Mouse (Mus musculus): Measurements from ENCODE around the gene Pxdn.

The Pxdn gene

DNA sequence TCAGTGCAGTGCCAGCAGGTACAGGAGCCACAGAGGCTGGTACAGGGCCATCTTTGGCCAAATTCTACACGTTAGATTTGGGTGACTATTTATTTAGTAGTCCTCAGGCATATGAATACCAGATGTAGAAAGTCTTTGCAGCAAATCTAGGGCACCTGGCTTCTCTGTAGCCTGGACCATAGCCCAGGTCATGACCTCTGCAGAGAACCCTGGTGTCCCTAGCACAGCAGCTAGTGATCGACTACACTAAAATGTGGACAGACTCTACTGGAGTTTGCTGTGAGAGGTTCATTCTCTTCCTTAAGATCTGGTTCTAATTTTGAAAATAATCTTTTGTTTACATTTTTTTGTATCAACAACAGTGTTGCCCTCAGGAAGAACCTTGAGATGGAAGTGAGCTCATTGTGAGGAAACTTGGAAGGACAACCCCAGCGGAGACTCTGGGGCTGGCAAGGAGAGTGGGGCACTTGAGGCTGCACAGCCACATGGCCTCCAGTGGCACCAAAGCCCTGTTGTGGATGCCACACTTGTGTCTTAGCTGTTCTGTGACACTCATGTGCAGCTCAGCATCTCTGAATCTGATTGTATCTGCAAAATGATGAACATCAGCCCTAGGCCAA is 90.4 kb downstream of the Pxdn start:
- no peak for DNase-seq (ENCODE audit: low spot score)

DNA sequence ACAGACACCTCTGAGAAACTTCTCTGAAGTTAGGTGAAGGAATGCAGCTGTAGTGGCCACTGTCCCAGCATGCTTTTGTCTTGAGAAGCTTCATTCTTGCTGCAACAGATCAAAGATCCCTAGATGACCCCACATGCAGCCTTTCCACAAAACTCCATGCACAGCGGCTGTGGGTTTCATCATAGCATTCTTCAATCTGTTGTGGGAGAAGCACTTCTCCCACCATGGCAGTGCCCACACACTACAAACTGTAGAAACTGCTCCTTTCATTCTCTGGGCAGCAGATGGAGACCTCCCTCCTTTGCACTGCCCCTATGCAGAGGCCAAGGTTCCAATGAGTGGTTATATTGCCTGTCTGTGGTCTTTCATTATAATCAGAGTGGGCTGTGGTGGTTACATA is 91.7 kb downstream of the Pxdn start:
- no peak for DNase-seq (ENCODE audit: low spot score)

DNA sequence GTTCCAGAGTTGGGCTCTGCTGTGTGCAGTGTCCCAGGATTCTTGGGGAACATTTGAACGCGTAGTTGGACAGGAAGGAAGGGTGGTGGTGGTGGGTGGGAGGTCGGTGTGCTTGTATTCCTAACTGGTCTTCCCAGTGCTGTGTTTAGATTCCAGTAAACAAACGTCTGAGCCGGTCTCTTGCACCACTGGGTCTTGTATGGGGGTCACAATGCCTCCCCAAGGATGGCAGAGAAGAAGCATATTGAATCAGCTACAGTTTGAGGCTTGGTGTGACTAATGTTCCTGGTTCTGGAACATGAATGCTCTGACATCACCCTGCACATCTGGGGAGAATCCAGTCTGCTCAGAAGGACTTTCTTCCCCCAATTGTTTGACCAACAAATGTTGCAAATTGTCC is 93.2 kb downstream of the Pxdn start:
- DNase-seq (ENCODE audit: low spot score) = no peak

DNA sequence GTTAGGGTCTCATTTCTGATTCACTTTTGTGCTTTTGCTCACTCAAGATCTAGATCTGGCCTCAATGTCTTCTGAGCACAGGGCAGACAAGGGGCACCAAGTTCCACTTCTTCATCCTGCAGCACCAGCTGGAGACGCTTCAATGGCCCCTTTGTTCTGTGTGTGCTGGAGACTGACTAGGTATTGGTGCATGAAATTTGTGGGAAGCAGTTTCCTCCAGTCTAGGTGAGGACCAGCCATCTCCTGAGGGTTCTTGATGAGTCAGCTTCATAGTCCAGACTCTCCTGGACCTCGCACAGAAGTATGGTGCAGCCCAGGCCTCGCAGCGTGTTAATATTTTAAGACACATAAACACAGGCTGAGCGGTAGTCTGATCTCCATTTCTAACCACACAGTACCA is 97.3 kb downstream of the Pxdn start:
- DNase-seq (ENCODE audit: low spot score) = no peak

DNA sequence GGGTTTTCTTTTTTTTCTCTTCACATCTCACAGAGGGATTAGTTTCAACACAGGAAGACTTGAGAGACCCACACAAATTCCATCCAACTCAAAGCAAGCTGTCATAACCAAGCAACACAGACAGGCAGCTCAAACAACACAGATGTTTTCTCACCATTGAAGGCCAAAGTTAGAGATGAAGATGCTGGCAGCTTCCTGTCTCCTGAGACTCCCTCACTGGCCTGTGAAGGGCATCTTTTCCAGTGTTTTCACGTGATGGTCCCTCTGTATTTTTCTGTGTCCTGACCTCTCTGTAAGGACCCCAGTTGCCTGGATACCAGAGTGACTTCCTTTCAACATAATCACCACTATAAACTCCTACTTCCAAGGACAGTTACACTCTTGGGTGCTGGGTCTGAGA is 98.0 kb downstream of the Pxdn start:
- DNase-seq (ENCODE audit: low spot score) = no peak

DNA sequence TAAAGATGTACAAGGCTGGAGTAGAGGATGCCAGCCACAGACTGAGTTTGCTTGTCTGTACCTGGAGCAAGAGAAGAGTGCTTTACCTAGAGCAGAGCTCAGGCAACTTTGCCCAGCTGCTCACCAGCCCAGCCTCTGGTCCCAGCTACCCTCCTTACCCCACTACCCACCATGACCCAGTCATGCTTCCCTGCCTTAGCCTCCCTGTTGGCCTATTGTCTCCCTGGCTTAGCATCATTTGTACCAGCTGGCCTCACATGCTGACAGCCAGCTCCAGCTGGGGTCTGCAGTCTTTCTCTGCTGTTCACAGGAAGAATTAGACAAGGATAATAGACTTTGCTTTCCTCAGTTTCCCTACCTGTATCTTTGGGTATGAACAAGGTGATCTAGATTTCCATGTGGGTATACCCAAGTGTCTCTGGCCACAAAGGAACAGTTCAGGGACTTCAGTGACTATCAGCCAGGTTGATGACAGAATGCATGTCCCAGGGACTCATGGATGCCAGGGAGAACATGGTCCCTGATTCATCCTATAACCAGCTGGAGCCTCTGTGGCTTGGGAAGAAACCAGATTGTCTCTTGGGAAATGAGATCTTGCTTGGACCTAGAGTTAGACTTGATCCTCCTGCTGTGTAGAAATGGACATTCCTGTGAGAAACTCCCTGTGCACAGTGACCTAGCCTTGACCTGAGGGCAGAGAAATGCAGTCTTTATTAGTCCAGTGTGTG is 98.6 kb downstream of the Pxdn start:
- DNase-seq (ENCODE audit: low spot score) = no peak

DNA sequence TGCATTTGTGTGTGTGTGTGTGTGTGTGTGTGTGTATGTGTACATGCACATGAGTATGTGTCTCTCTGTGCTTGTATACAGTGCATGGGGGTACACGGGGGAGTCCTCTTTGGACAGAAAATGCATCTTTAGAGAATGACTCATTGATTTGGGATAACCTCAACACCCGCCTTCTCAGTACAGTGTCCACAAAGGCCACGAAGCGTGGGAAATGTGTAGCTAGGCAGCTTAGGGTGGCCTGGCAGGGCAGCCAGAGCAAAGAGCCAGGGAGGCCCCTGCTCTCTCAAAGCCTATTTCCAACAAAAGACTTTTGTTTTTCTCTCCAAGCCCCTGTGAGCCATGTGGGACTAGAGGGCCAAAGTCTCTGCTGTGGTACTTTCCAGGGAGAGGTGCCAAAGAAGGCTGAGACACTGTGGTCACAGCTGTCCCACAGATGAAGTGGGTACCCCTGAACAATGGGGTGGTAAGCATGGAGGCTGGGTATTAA is 99.2 kb downstream of the Pxdn start:
- DNase-seq (ENCODE audit: low spot score) = no peak

DNA sequence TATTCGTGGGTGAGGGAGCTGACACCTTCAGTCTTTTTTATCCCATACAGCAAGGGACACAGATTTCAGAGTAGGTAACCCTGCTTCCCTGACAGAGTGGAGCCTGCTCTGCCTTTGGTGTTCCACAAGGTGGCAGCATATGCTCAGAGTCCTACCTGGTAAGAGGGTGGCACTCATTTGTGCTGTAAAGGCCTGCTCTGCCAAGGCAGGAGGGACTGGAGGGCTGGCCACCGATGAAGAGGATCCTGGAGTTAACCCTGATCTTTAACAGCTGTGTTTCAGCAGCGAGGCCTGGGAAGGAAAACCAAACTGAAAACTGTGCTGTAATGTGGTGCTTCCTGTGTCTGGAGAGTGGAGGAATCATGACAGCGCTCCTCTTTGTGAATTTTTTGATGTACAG is 102.2 kb downstream of the Pxdn start:
- no peak for DNase-seq (ENCODE audit: low spot score)

DNA sequence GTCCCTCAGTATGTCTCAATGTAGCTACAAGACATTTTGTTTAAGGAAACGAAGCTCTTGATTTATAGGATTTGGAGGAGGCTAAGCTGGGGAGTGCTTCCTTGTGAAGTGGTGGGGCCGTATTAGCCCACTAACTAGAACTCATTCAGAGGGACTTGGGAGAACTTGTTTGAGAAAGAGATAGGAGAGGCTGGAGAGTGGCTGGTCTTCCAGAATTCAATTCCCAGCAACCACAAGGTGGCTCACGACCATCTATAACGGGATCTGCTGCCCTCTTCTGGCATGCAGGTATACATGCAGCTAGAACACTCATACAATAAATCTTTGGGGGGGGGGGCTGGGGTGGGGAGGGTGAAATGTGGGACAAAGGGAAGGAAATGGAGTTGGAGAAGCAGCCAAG is 102.7 kb downstream of the Pxdn start:
- no peak for DNase-seq (ENCODE audit: low spot score)

DNA sequence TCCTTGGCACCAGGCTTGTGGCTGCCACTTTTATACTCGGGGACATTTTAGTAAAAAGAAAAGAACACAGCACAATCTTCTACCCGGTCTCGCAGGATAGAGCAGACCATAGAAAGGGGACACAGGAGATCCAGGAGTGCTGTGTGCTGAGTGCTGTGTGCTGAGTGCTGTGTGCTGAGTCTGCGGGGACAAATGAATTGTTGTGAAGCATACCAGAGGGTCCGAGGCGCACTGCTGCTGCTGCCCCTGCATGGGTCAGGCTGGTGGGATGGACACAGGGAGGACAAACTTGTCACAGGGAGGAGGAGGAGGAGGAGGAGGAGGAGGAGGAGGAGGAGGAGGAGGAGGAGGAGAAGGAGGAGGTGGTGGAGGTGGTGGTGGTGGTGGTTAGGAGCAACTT is 111.4 kb downstream of the Pxdn start:
- no peak for DNase-seq (ENCODE audit: low spot score)

DNA sequence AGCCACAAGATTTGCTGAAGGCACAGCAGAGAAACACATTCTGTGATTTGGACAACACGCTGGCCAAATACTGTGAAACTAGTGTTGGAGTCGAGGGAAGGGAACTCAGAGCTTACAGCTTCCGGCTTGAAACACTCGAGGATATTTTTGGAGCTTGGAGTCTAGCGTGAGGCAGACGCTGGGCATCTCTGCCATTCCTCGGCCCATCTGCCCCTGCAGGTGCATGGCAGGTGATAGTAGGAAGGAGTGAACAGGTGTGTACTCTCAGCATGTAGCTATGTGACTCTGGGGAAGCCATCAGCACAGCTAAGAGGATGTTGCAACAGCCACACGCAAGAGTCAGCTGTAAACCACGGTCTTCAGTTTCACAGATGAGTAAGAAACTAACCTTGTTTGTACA is 112.4 kb downstream of the Pxdn start:
- DNase-seq (ENCODE audit: low spot score) = no peak

DNA sequence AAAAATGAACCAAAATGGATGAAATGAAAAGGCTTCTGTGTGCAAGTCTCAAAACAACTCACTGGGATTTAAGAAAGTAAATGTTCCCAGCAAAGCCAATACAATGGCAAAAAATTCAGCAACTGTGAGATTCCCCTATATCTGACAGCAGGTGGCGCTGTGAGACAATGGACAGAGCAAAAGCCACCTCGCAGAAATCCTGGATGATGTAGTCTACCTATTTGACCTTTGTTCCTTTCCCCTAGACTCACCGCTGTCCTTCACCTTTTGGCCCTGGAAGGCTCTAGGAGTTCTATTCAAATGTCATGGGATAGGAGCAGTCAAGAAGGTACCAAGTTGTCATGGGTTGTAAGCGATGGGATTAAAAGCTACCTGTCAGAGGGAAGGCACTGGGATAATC is 112.8 kb downstream of the Pxdn start:
- no peak for DNase-seq (ENCODE audit: low spot score)

DNA sequence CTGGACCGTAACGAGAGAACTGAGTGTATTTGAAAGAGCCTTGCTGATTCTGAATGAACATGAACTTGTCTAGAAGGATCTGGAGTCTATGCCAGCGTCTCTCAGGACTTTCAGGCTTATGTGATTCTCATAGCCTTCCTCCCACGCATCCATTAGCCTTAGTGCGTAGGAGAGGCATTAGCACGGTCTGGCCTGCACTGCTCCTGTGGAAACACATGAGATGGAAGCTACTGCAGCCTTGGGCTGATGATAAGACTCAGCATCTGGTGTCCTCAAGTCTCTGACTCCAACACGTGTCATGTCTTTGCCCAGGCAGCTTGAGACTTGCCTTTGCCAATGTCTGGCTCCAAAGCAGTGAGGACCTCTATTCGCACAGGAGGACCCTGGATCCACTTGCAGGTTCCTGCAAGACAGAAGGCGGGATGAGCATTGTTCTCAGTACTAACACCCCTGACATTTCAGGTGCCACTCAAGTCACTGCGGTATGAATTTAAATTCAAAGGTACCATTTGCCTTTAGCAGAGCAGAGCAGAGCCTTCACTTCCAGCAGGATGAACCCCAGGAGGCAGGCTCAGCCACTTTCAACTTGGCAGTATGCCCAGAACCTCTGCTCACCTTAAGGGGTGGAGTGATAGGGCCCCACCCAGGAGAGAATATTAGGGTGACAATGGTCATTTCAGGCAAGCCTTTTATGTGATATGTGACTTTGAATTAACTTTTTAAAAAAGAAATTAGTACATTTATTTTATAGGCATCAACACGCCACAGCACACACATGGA is 117.5 kb downstream of the Pxdn start:
- DNase-seq (ENCODE audit: low spot score) = no peak

DNA sequence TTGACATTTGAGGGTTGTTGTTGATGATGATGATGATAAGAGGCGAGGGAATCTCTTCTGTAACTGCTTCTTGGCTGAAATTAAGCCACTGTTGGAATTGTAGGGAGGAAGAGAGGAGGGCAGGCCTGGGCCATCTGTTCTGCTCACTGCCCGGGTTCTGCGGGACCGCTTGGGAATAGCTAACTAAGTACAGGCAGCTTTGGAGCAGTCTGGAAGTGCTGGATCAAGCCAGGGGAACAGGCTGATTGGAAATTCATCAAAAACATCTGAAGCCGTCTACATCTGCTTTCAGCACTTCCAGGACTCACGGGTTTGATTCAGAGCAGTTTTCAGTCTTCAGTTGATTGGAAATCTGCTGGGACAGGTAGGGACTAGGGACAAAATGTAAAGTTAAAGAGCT is 120.6 kb downstream of the Pxdn start:
- DNase-seq (ENCODE audit: low spot score) = no peak

DNA sequence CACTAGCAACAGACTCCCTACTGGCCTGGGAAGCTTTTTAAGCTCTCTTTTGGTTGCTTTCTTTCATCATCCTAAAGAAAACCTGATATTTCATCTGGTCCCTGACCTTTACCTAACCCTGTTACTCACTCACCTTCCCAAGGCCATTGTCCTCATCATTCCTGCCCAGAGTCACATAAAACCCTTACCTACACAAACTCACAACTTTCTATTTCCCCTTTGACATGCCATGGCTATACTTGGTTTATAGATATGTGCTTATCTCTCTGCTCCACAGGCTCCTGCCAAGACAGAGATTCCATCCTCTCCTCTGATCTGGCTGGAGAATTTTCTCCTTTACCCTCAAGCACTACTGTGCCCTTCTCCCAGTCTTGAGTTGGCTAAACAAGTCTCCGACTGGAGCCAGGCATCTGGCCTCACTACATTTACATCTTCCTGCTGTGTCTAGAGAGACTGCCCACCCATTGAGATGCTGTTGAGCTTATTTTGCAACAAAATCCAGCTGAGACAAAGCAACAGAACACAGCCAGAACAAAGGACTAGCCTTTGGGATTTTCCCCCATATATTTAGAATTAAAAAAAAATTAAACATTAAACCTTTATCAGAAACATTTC is 124.2 kb downstream of the Pxdn start:
- DNase-seq (ENCODE audit: low spot score) = no peak

DNA sequence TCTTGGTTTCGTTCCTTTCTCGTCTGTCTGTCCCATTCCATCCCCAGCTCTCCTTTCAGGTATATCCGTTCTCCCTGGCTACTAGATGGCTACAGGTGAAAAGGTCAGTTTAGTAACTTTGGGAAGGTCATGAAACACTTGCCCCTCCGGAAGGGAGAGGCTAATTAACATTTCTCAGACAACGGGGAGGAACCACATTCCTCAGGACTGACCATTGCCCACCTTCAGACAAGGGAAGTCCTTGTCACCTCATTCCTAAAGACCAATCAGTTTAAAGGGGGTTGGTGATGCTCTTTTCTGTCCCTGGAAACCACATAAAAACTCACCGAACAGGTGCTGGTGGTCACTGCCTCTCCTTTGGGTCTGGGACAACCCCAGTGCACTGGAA is 124.7 kb downstream of the Pxdn start:
- no peak for DNase-seq (ENCODE audit: low spot score)

All from testis, postnatal 14 days (tissue).